Mouse (Mus musculus): ENCODE data around the gene Mfsd4b1. TPM values are rescaled to one million over a fixed set of nuclear protein-coding genes. Genes with fewer than 3 reads are reported as not detected.

Mfsd4b1 gene
- polyA plus RNA-seq, 1 experiment from 2014 or later = not detected

DNA sequence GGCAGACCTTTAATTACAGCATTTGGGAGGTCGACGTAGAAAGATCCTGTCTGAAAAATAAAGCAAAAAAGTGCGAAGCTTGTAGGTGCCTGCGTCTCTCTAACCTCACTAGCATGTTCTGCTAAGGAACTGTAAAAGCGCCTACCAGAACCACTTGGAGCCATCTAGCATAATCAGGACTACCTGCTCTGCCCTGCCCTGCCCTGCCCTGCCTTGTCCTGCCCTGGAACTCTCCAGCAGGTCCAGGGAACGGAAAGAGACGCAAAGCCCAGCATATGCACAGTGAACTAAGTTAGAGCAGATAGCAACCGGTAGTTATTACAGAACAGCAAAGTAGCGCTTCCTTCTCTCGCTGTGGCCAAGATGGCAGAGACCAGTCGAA, 64.6 kb downstream of the Mfsd4b1 start:
- ATAC-seq (ENCODE audit: low FRiP score) (peak; percentile 44), DNase-seq (ENCODE audit: low spot score, missing footprints) (no peak)
- no peak overlapping the region for H3K9ac ChIP-seq (ENCODE audit: low read length)
- no peak overlapping the region for H3K27ac ChIP-seq (ENCODE audit: low read depth, low read length)
- peaks cover 3% of the 10 kb centered on the region; the same call in 1 of the 2 replicates for H3K4me1 ChIP-seq (ENCODE audit: control insufficient read depth, insufficient read depth, low read length)
- H3K4me3 ChIP-seq (ENCODE audit: low read depth, low read length) = no peak overlapping the region
- H3K4me2 ChIP-seq = peak overlapping the region; percentile 19; the same call in 1 of the 2 replicates
- WGBS = 43% methylated on average over 11 of the region's 11 CpGs
- peaks cover 3% of the 10 kb centered on the region; the same call in 1 of the 2 replicates for H3K27me3 ChIP-seq (ENCODE audit: control insufficient read depth, insufficient read depth, low read length)
- H3K36me3 ChIP-seq (ENCODE audit: control insufficient read depth, insufficient read depth, low read length) = no peaks in the 10 kb centered on the region
- H3K9me3 ChIP-seq (ENCODE audit: control insufficient read depth, low read length) = no peaks in the 10 kb centered on the region

- Histone ChIP-seq H3K9me3 (ENCODE audit: control insufficient read depth, low read length) (no peaks in the 10 kb centered on the region), H3K4me2 (peak within 1 kb of the TSS; percentile 93), H3K4me3 (ENCODE audit: low read depth, low read length) (peak within 1 kb of the TSS; percentile 49), H3K4me1 (ENCODE audit: control insufficient read depth, insufficient read depth, low read length) (peaks cover 3% of the 10 kb centered on the region; the same call in 1 of the 2 replicates), H3K36me3 (ENCODE audit: control insufficient read depth, insufficient read depth, low read length) (no peaks in the 10 kb centered on the region), H3K27me3 (ENCODE audit: control insufficient read depth, insufficient read depth, low read length) (peaks cover 3% of the 10 kb centered on the region; the same call in 1 of the 2 replicates), H3K9ac (ENCODE audit: low read length) (peak within 1 kb of the TSS; percentile 55), H3K27ac (ENCODE audit: low read depth, low read length) (no peak within 1 kb of the TSS)
- DNase-seq (ENCODE audit: low spot score, missing footprints) = peak; percentile 99
- ATAC-seq (ENCODE audit: low FRiP score) = peak; percentile 99
- under 1% methylated on average over 38 of the region's 38 CpGs for WGBS
Observed at GRCm38 (mm10) chr10:39959761-39960440, 65.2 kb downstream of the Mfsd4b1 start, which contains the start of gene Mfsd4b3. TSS of gene Mfsd4b3 (minus strand) at chr10:39960153.

GRCm38 (mm10) chr10:39958266-39958665, 66.8 kb downstream of the Mfsd4b1 start:
- 81% methylated on average over 4 of the region's 4 CpGs for WGBS

GRCm38 (mm10) chr10:39956340-39956878, 68.7 kb downstream of the Mfsd4b1 start:
- WGBS = 79% methylated on average over 2 of the region's 2 CpGs
- no peaks in the 10 kb centered on the region for H3K9me3 ChIP-seq (ENCODE audit: control insufficient read depth, low read length)
- peaks cover 3% of the 10 kb centered on the region; the same call in 1 of the 2 replicates for H3K27me3 ChIP-seq (ENCODE audit: control insufficient read depth, insufficient read depth, low read length)
- no peak overlapping the region for H3K4me3 ChIP-seq (ENCODE audit: low read depth, low read length)
- ATAC-seq (ENCODE audit: low FRiP score) (no peak), DNase-seq (ENCODE audit: low spot score, missing footprints) (no peak)
- no peak overlapping the region for H3K4me2 ChIP-seq
- no peak overlapping the region for H3K27ac ChIP-seq (ENCODE audit: low read depth, low read length)
- no peaks in the 10 kb centered on the region for H3K36me3 ChIP-seq (ENCODE audit: control insufficient read depth, insufficient read depth, low read length)
- H3K9ac ChIP-seq (ENCODE audit: low read length) = no peak overlapping the region
- H3K4me1 ChIP-seq (ENCODE audit: control insufficient read depth, insufficient read depth, low read length) = peaks cover 3% of the 10 kb centered on the region; the same call in 1 of the 2 replicates

More at GRCm38 (mm10) chr10:39958266-39958665, 66.8 kb downstream of the Mfsd4b1 start:
- DNase-seq (ENCODE audit: low spot score, missing footprints) (no peak), ATAC-seq (ENCODE audit: low FRiP score) (no peak)
- Histone ChIP-seq H3K4me1 (ENCODE audit: control insufficient read depth, insufficient read depth, low read length) (peaks cover 3% of the 10 kb centered on the region; the same call in 1 of the 2 replicates), H3K4me3 (ENCODE audit: low read depth, low read length) (no peak overlapping the region), H3K27me3 (ENCODE audit: control insufficient read depth, insufficient read depth, low read length) (peaks cover 3% of the 10 kb centered on the region; the same call in 1 of the 2 replicates), H3K27ac (ENCODE audit: low read depth, low read length) (no peak overlapping the region), H3K9me3 (ENCODE audit: control insufficient read depth, low read length) (no peaks in the 10 kb centered on the region), H3K4me2 (no peak overlapping the region), H3K9ac (ENCODE audit: low read length) (no peak overlapping the region), H3K36me3 (ENCODE audit: control insufficient read depth, insufficient read depth, low read length) (no peaks in the 10 kb centered on the region)

DNA sequence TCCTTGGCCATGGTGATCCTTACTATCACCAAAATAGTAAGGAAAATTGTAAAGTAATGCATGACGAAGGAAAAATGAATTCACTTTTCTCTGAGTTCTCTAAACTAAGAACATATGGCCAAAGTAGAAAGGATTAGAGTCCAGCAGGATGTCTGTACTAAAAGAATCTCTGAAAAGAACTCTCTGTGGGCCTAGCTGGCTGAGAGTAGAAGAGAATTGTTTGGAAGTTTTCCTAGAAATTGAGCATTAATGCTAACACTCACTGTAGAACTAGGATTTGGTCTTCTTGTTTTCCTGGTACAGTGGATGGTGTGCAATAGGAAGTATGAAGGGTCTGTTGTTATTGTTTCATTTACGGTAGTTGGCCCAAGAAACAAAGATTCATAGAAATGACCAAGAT, 69.9 kb downstream of the Mfsd4b1 start:
- ATAC-seq (ENCODE audit: low FRiP score) (no peak), DNase-seq (ENCODE audit: low spot score, missing footprints) (no peak)
- no peak overlapping the region for H3K4me3 ChIP-seq (ENCODE audit: low read depth, low read length)
- H3K9ac ChIP-seq (ENCODE audit: low read length) = no peak overlapping the region
- H3K4me2 ChIP-seq = no peak overlapping the region
- H3K27ac ChIP-seq (ENCODE audit: low read depth, low read length) = no peak overlapping the region
- H3K27me3 ChIP-seq (ENCODE audit: control insufficient read depth, insufficient read depth, low read length) = peaks cover 3% of the 10 kb centered on the region; the same call in 1 of the 2 replicates
- no peaks in the 10 kb centered on the region for H3K9me3 ChIP-seq (ENCODE audit: control insufficient read depth, low read length)
- H3K36me3 ChIP-seq (ENCODE audit: control insufficient read depth, insufficient read depth, low read length) = no peaks in the 10 kb centered on the region
- 88% methylated on average over 2 of the region's 2 CpGs for WGBS
- H3K4me1 ChIP-seq (ENCODE audit: control insufficient read depth, insufficient read depth, low read length) = peaks cover 3% of the 10 kb centered on the region; the same call in 1 of the 2 replicates

Other genes starting within 250 kb of the Mfsd4b1 start
- gene Mfsd4b4, start 126.0 kb downstream of the Mfsd4b1 start, polyA plus RNA-seq (2014; fragmentation: Nextera tagmentation; extraction: Ambion mirVana) = 3.6 and 3.8 TPM in 2 replicates
- not detected in 2 replicates for gene Mfsd4b2, start 98.3 kb downstream of the Mfsd4b1 start, polyA plus RNA-seq (2014; fragmentation: Nextera tagmentation; extraction: Ambion mirVana)
- 0.61 TPM in 1 of 2 replicates, not detected in the other for gene Mfsd4b3, start 65.1 kb downstream of the Mfsd4b1 start, polyA plus RNA-seq (2014; fragmentation: Nextera tagmentation; extraction: Ambion mirVana)
- gene Mfsd4b5, start 38.6 kb downstream of the Mfsd4b1 start, polyA plus RNA-seq (2014; fragmentation: Nextera tagmentation; extraction: Ambion mirVana) = 0.12 TPM in 1 of 2 replicates, not detected in the other
- gene Slc16a10, start 117.0 kb upstream of the Mfsd4b1 start, polyA plus RNA-seq (2014; fragmentation: Nextera tagmentation; extraction: Ambion mirVana) = 3.5 and 4.6 TPM in 2 replicates
- gene Rpf2, start 221.8 kb upstream of the Mfsd4b1 start, polyA plus RNA-seq (2014; fragmentation: Nextera tagmentation; extraction: Ambion mirVana) = 87.2 and 94.7 TPM in 2 replicates
- gene Gtf3c6, start 232.8 kb upstream of the Mfsd4b1 start, polyA plus RNA-seq (2014; fragmentation: Nextera tagmentation; extraction: Ambion mirVana) = 133 and 139 TPM in 2 replicates